Mouse (Mus musculus) heart, adult 8-10 months (tissue): ENCODE results near the gene Prlhr. TPM values are rescaled to one million over a fixed set of nuclear protein-coding genes. Genes with fewer than 3 reads are reported as not detected.
A peak's percentile ranks its signal among the peaks of the same experiment; 100 is the strongest.

Experiments
- DNase-seq: peaks from one replicate; pipeline ENCODE4 v3.0.0; 2022; ENCODE audit warnings: low spot score
- total RNA-seq, 4 experiments: library from RNA; stranded (reverse); gene quantifications; 2 replicates each; pipeline ENCODE4 v1.2.4; 2022

Gene Prlhr
- not detected for total RNA-seq

GRCm38 (mm10) chr19:60468254-60468762, at the start of gene Prlhr:
Gene Prlhr (minus strand): TSS chr19:60468304.
- DNase-seq, result no peak

DNA sequence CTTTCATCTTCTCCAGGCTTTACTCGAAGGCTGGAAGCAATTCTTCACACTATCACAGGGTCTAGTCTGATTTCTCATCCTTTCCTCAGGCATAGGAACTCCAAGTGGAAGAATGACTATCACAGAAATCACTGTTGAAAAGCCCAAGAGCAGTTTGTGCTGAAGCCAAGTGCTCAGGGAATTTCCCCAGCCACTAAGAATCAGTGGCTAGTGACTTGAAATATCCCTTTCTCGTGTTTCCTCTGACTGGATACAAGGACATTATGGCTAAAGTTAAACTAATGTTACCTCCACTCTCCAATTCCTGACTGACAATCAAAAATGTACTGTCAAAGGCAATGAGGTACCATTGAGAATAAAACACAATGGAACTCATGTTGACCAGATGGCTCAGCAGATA, 47.0 kb upstream of the Prlhr start:
- DNase-seq, result no peak

GRCm38 (mm10) chr19:60513431-60513830, 45.3 kb upstream of the Prlhr start:
- no peak for DNase-seq

- no peak for DNase-seq
These were observed 32.1 kb upstream of the Prlhr start for GRCm38 (mm10) chr19:60500209-60500608.

GRCm38 (mm10) chr19:60497171-60497570, 29.1 kb upstream of the Prlhr start:
- no peak for DNase-seq

- DNase-seq, result no peak
These were observed 27.7 kb upstream of the Prlhr start for GRCm38 (mm10) chr19:60495772-60496171.

GRCm38 (mm10) chr19:60489566-60489965, 21.5 kb upstream of the Prlhr start:
- peak; percentile 8 for DNase-seq

GRCm38 (mm10) chr19:60485261-60485660, 17.2 kb upstream of the Prlhr start:
- no peak for DNase-seq

DNA sequence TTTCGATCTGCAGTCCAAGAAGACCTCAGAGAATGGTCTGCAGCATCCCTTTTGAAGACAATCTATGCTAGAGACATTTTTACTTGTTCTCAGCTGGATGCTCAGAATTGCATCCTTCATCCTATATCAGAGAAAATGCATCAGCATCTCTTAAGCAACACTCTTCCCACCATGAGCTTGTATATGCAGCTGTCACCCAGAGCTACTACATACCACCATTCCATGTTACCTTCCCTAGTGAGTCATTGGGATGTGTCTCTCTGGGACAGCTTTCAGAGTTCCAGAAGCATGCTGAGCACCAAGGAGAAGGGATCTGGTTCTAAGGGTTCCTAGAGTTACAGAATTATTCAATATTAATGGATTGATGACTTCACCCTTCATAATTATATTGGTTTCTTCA, 10.8 kb upstream of the Prlhr start:
- no peak for DNase-seq

DNA sequence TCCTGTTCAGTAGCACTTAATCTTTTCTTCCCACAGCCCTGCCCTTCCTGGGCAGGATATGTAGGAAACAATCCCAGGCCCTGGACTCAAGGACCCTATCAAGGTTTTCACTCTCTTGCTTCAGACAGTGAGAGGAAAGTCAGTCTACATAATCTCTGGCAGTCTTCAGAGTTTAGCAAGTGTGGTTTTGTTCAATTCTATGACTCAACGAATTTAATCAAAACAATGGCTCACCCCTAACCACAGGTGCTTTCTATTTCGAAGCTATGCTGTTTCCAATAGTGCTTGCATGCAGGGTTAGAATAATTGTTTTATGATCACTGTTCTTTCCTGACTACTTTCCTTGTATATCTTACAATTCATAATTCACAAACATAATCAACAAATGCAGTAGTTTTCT, 9.7 kb upstream of the Prlhr start:
- DNase-seq, result no peak

DNA sequence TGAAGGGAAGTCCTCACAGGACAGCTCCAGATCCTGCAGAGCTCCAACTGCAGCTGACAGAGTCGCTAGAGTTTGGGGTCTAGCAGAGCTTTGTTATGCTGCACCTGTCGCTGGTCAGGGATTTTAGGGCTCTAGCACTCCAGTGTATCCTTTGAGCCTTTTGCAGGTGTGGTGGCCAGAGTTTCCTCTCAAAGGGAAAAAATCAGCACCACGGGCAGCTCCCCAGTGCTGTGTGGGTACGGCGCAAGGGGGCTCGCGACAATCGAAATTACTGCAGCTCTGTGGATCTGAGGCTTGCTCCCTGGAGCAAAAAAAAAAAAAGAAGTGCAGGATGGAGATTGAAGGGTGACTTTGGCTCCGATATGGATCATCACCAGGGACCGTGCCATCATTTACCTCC, 742 bp upstream of the Prlhr start:
- DNase-seq, result no peak

GRCm38 (mm10) chr19:60467588-60468007, 506 bp downstream of the Prlhr start:
- DNase-seq, result no peak

GRCm38 (mm10) chr19:60466953-60467570, 1.0 kb downstream of the Prlhr start:
- no peak for DNase-seq

- DNase-seq, result no peak
These were observed 2.4 kb downstream of the Prlhr start for GRCm38 (mm10) chr19:60465726-60466125.

DNA sequence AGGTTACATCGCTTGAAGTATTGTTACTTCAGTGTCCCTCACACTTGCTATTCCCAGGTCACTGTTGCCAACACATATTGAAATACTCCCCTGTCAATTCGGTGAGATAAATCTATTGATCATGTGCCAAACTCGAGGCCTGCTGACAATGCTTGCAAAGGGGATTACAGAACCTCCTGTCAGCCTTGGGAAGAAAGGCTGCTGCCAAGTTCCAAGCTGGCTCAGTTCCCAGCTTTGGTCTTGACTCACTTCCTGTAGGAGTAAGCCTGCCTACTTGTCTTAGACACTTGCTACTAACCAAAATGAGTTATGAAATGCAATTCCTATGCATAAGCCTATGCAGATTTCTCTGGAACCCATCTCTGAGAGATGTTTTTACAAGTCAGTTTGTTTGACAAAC, 4.2 kb downstream of the Prlhr start:
- DNase-seq, result peak; percentile 63

GRCm38 (mm10) chr19:60463440-60463839, 4.7 kb downstream of the Prlhr start:
- no peak for DNase-seq

DNA sequence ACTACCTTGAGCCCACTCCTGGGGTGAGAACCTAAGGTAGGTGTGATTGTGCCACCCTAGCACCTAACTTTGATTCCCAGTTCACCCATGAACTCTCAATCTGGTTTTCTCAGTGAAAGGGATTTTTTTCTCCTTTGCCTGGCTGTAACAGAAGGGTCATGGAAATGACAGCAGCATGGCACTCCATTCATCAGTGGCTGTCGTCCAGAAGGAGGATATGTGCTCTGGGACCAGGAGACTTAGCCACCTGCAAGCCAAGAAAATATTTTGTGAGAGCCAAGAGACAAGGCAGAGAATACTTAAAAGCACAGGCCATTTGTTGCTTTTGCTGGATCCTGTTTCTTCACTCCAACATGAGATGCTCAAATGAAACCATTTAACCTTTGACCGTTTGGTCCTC, 6.6 kb downstream of the Prlhr start:
- DNase-seq, result no peak

GRCm38 (mm10) chr19:60459680-60460079, 8.4 kb downstream of the Prlhr start:
- DNase-seq, result no peak

DNA sequence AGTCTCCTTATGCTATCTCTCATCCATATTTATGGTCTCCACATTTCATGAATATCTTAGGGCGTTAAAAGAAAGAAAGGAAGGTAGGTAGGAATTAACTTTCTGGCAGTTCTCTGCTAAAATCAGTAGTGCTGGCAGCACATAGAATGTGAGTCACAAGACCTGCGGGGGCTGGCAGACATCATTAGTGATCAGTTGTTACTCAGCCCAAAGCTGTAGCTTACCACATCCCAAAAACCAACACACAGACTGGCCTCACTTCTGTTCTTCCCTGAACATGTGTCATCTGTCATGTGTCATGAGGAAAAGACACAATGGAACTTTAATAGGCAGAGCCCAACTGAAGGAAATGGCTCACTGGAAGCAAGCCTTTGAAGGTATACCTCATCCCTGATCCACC, 9.0 kb downstream of the Prlhr start:
- no peak for DNase-seq

DNA sequence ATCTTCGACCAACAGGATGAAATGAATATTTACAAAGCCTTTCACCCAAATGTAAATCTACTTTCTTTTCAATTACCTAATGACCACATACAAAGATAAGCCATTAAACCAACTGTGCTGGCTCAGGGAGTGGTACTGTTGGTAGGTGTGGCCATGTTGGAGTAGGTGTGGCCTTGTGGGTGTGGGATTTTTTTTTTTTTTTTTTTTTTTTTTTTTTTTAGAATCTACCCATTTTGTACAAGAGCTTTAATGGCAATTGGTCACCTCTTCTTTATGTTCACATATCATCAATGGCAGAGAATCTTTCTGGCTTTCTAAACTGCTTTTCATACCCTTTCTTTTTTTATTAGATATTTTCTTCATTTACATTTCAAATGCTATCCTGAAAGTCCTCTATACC, 12.3 kb downstream of the Prlhr start:
- no peak for DNase-seq

DNA sequence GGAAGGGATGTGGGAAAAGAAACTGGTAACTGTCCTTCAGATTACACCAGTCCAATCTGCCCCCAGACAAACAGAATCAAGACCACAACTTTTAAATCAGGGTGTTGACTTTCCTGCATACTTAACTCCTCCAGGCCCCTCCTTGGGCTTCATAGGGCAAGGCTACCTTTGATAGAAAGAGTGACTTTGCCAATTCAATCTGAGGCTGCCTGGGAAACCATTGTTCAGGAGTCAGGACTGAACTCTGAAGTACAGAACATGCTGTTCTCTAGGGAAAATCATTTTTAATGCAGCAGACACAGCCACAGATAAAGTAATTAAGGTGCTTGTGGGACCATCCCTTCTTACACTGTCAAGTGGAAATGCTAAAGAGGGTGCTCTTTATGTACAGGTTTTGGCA, 27.6 kb downstream of the Prlhr start:
- no peak for DNase-seq

GRCm38 (mm10) chr19:60440083-60440482, 28.0 kb downstream of the Prlhr start:
- peak; percentile 30 for DNase-seq

GRCm38 (mm10) chr19:60437566-60438241, 30.4 kb downstream of the Prlhr start:
- peak; percentile 11 for DNase-seq
